Mouse (Mus musculus) lung, postnatal 4 days (tissue): Measurements from ENCODE around the gene Zcchc4.

Source experiments
- DNase-seq, 2 experiments: peaks; one replicate each; pipeline ENCODE4 v3.0.0; 2021

The Zcchc4 gene

DNA sequence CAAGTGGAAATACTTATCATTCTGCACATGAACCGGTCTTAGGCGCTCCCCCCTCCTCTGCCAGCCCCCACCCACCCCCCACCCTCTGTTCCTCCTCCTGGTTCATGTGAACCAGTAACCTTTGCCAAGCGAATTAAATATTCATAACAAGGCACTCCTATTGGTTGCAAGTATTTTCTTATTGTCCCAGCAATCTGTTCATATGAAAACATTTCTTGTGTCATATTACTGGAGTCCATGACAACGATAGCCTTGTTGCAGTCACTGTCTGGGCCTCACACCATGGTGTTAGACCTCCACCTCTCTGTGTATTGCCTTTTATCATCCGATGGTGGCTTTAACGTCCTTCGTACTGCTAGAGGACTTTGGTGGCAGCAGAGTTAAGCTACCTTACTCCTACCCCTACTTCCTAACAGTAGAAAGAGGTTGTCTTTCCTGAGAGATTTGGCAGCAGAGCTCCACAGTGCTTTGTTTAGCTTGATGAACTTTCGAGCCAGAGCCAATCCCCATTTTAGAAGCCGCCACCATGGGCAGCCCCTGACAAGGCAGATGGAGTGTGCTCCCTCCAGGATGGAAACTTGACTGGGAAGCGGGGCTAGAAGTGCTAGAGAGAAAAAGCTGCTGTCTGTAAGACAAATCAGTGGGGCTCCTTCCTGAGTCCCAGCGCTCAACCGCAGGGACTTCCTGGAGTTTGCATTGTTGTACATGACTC lies 24.2 kb downstream of the Zcchc4 start:
- no peak for DNase-seq

DNA sequence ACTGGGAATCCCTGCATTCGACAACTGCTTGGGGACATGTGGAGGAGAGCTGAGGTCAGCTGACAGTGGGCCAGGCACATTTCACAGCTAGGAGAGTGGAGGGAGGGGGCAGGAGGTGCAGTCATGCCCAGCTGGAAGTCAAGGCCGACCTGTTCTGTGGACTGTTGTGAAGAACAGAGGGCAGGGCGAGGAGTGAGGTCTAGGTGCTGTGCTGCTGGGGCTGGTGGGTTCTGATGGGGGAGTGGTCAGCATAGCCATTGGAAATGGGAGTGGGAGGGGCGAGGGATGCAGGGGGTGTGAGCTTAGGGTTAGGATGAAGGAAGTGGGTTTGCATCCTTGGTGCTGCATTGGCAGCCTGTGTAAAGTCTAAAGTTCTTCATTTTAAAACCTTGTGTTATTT lies 30.6 kb downstream of the Zcchc4 start:
- no peak for DNase-seq

DNA sequence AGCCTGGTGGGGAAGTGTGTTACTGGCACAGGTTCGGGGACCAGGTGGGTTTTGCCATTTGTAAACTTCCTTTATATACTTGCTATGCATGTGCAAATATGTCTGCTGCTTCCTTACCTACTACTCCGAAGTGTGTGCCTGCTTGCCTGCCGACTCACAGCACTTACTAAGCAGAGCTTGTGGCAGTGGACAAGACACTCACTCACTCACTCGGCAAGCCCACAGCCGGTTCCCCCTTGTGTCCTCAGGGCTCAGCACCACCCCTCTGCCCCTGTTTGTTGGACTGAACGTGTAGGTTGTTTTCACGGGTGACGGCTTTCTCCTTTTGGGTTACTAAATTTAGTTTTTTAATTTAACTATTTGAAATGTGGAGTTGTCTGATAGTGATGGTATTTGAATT lies 31.1 kb downstream of the Zcchc4 start:
- DNase-seq: no peak

DNA sequence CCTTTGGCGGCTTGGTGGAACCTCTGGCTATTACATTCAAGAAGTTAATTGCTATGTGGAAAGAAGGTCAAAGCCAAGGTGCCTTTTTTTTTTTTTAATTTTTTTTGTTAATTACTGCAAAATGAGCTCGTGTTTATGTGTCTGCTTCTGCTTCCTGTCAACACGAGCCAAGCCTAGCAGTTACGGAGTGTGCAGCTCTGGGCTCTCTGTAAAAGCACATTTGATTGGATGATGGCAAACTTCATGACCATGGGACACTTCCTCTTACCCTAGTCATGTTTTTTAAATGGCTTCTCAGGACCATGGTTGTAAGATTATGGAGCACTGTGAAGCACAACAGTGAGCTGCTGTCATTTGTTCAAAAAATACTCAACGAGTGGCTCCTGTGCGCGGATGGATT lies 31.8 kb downstream of the Zcchc4 start:
- DNase-seq: no peak

DNA sequence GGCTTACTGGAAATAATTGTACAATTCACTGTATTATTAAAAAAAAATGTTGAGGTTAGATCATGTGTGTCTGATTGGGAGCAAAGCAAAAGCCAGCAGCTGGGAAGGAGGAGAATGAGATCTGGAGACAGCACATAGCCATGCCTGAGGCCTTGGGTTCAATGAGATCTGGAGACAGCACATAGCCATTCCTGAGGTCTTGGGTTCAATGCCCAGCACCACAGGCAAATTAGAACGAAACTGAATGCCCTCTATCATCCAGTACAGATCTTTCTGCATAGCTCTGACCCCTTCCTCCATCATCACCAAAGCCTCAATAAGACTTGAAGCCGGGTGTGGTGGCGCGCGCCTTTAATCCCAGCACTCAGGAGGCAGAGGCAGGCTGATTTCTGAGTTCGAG lies 35.2 kb downstream of the Zcchc4 start:
- DNase-seq: no peak

DNA sequence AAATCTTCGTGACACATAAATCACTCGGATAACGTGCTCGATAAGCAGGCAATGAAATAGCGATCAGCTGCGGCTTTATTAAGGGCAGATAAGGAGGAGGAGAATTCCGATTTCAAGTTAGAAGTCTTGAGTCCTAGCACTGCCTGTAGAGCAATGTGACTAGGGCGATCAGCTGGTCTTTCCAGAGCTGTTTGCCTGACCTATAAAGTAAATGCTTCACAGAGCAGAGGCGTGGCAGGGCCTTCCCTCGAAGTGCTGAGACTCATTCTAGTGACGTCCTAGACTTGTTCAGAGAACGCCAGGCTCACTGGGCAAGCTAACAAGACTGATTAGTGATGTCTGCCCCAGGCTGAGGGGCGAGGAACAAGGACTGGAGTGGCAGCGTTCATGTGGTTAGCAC lies 35.8 kb downstream of the Zcchc4 start:
- no peak for DNase-seq

DNA sequence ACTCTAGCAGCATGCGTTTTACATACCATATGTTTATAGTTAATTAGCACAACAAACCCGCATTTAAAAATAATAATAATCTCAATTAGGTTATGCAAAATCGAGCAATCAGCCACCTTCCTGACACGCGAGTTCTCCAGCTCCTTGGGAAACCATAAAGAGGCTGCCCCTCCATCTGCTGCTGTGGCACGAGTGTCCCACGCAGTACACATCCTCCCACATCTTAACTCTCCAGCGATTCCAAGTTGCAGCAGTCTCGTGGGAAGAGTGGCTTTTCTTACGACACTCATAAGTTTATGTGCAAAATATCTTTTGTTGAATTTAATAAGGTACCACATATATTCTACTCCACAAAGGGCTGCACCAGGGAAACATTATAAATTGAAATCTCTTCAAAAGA lies 37.2 kb downstream of the Zcchc4 start:
- no peak for DNase-seq

DNA sequence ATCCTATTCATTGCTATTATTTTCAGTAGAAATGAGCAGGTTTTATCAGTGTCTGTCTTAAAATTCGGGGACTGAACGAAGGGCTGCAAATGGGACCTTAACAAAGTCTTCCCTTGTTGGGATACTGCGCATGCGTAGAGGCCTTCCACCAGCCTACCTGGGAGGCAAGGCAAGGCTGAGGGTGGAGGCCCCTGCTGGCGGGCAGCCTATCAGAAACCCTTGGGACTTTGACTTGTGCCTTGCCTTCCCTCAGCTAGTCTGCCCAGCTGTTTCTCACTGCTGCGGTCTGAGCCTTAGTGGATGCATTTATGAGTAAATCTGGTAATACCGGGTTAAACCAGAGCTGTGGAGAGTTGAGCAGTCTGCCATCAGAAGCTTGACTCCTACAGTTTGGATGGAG lies 38.1 kb downstream of the Zcchc4 start:
- no peak for DNase-seq

DNA sequence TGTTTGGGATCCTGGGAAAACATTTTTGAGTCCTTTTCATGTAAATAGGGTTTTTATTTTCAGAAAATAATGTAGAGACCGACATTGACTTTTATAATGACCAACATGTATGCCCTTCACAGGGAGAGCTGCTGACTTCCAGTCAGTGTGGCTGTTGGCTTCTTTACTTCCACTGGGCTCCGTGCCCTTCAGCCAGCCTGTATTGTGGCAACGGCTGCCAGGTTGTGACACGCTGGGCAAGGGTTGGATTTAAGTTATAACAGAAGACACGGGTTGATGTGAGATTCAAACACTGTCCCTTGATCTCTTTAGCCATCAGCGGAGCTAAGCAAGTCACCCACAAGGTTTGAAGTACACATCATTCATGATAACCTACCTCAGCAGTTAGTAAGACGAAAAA lies 43.5 kb downstream of the Zcchc4 start:
- no peak for DNase-seq

DNA sequence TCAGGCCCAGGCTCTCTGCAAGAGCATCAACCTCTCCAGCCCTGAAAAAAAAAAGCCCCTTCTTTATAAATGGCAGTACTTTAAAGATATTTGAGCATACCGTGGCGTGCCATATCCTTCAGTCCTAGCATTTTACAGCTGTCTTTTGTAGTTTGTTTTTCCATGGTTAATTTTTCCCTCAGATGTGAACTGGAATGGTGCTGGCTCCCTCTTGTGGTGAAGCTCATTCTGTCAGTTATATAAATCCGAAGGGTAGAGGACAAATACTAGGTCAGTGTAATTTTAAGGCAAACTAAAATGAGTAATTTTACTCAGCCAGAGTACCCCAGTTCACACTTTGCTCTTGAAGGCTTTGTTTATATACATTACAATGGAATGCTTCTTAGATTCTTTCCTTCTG lies 46.5 kb downstream of the Zcchc4 start:
- DNase-seq: peak in 1 of 2 experiments; percentile 64

DNA sequence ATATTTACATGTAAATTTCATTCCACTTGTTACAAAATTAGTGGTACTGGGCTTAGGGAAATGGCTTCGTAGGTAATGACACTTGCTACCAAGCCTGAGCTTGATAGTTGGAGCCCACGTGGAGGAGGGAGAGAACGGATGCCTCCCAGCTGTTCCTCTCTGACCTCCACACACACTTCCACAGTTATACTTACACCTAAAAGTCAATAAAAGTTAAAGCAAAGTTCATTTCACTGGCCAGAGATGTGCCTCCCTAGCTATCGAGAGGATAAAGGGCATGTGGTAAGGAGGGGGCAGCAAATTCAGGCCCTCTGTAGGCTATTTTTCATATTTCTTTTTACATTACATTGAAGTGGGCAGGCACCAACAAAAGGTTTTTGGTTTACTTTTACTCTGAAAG lies 52.7 kb downstream of the Zcchc4 start:
- DNase-seq: no peak

DNA sequence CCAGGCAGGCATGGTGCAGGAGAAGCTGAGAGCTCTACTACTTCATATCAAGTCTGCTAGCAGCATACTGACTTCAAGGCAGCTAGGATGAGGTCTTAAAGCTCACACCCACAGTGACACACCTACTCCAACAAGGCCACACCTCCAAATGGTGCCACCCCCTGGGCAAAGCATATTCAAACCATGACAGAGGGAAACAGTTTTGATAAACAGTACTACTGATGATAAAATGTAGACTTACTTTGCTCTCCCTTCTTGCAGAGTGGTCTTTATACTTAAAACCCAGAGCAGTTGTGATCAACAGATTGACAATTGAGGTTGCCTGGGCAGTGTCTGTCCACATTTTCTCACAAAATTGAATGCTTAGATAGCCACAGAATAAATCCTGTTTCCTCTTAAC lies 57.8 kb downstream of the Zcchc4 start:
- peak; percentile 42 to 52 for DNase-seq

DNA sequence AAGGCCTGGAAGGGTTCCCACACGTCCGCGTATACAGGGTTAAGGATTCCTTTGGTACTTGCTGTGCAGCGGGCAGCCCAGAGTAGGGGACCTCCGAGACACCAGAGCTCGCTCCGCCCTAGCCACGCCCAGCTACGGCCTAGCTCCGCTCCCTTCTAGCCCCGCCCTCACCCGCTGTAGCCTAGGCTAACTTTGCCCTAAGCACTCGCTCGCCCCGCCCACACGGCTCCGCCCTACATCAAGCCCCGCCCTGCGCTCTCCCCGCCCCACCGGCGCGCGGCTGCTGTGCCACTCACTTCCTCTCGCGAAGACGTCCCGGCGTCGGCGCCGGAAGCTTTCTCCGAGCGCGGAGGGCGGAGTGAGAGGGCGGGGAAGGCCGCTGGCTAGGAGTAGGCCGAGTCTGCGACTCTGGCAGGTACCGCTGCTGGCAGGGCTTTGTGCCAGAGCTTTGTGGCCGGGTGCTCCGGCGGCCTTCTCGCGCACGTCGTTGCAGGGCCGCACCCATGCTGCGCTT lies 58.6 kb downstream of the Zcchc4 start, which contains the start of gene Anapc4:
Gene Anapc4 (plus strand): TSS at position 252 of the 514 bp plus-strand sequence.
- peak; percentile 100 for DNase-seq

DNA sequence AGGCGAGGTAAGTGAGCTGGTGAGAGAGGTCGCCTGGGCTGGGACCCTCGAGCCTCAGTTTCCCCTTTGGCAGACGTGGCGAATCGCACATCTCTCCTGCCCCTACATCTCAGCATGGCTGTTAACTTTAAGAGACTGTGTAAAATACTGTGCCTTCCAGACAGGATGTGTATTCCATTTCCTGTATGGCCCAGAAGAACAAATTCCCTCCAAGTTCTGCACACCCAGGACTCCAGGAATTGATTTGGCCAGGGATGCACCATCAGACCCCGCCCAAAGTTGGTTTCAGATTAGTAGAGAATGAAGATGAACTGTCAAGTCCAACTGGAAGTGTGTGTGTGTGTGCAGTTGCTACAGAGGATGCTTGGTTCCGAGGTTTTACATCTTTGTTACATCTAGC lies 59.2 kb downstream of the Zcchc4 start:
- DNase-seq: no peak

DNA sequence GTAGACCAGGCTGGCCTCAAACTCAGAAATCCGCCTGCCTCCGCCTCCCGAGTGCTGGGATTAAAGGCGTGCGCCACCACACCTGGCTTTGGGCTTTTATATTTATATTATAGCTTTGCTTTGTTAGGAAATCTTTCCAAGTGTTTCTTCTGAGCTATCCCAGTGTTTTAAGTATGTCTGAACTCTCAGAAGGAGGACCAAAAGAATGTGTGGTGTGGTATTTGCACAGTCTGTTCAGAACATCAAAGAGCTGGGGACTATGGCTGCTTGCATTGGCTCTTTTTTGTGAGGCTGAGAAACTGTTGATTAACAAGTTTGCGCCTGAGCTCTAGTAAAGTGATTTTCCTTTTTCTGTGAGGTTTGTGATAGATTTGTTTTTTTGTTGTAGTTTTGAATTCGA lies 69.1 kb downstream of the Zcchc4 start:
- no peak for DNase-seq

DNA sequence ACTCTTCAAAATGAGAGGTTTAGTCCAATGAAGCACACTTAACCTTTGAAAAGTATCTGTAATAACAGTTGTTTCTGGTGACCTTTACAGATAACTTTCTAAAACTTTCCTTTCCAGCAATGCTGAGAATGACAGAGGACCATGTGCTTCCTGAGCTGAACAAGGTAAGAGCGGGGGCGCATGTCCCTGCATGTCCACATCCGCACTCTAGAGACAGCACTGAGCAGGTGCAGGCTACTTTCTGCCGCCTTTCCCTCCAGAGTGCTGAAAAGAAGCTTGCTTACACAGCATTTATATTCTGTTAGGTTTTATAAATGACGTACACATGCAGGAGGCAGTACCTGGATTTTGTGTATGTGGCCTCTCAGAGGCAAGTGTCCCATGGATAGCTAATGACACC lies 80.5 kb downstream of the Zcchc4 start:
- DNase-seq: no peak

DNA sequence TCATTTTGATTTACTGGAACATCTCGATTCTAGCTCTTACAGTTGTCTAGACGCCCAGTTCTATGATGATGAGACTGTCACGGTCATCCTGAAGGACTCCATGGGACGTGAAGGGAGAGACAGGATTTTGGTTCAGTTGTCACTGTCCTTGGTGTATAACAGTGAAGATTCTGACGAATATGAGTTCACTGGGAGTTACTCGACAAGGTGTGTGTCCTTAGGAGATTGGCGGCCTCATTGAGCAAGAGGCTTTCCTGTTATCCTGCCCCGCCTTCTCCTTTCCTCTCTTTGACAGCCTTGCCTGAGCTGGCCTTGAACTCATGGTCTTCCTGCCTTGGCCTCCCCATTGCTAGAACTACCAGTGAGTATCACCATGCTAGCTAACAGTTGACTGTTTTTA lies 89.2 kb downstream of the Zcchc4 start:
- DNase-seq: no peak

DNA sequence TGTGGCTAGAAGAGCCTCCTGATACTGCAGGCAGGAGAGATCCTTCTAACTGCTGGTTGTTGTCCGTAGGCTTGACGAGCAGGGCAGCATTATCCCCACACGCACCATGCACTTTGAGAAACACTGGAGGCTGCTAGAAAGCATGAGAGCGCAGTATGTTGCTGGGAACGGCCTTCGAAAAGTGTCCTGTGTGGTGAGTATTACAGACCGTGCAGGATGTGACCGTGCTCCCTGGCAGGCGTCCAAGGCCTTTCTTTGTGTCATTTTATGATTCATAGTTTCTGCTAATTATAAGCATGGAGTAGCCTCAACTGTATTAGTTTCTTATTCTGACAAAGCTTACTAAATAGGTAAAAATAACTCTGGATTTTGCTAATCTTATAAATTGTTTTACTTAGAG lies 90.6 kb downstream of the Zcchc4 start:
- peak; percentile 64 to 66 for DNase-seq

DNA sequence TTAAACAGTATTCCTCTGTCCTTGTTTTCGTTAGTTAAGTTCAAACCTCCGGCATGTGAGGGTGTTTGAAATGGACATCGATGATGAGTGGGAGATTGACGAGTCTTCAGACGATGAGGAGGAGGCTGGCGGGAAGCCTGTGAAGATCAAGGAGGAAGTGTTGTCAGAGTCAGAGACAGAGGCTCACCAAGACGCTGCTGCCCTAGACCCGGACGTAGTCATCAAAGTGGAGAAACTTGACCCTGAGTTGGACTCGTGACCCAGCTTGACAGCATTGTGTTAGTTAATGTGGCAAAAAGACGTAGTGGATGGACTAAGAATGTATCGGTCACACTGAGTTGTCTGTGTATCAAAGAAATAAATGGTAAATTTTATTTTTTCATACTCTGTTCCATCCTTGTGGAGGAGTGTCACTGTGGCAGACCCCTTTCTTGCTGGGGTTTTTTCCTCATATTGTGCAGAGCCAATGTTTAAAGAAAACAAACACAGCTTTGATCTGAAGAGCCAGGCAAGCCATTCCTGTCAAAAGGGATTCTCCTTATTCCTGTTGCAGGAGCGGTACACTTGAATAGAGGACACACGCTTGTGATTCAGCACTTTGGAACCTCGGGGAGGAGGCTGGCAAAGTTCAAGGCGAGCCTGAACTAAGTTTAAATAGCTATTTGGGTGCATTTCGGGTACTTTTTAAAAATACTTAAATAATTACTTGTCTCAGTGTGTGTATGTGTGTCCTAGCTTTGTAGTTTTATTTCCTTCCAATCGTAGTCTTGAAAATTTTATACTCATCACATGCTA lies 91.3 kb downstream of the Zcchc4 start:
- DNase-seq: no peak

DNA sequence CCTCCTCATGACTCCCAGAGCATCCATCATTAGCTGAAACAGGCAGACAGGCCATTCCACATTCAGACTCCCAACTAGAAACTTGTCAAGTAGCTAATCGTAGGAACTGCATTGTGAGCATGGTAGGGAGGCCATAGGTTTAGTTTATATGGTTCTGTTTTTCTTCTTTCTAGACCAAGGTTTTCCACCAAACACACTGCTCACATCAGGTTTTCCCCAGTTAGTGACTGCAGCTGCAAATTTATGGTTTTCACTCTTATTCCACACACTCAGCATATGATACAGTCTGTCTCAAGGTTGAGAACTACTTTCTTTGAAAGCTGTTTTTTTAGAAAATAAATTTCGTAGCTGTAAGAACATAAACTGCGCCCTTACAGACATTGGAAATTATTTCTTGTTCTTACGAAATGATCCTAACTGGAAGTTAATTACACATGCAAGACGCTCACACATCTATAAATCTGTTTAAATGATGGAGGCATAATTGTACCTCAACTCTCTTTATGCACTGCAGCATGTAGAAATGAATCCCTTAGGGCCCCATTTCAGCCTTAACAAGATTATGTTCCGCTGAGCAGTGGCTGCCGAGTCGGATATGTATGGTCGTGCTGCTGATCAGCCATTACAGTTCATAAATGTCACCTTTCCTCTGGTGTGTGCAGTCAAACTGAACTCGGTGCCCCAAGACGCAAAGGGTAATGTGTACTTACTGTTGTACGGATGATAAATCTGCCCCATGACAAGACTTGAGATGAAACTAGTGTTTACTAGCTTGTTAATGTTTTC lies 93.9 kb downstream of the Zcchc4 start:
- no peak for DNase-seq

DNA sequence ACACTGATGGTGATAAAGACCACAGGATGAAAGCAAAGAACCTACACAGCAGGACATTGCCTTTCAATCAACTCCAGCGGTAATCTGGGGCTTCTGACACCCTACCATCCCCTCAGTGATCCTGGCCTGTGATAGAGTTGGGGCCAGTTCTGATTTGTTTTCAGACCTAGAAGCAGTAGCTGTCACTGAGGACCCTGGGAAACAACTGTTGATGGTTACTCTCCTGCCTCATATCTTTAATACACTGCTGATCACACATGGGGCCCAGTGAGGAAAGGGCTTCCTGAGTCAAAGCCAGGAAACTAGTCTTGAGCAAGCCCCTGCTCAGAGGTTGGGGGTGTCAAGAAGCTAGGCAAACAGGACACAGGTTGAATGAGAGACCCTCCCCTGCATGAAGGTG lies 96.3 kb downstream of the Zcchc4 start:
- no peak for DNase-seq

DNA sequence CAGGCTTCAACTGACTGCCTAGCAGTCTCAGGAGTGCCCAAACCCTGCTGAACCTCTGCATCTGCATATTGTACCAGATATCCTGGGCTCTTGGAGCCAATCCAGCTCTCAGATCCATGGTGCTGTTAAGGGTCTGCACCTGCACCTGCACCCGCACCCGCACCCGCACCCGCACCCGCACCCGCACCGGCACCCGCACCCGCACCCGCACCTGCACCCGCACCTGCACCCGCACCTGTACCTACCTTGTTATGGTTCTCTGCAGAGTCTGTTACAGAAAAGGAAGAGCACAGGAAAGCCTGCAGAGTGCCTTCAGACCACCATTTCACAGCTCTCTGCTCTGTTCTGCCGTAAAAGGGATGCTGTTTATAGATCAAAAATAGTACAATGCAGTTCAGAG lies 96.8 kb downstream of the Zcchc4 start:
- DNase-seq: no peak
